Mouse (Mus musculus) forebrain, embryonic 15.5 days (tissue): ENCODE data around the gene Zdhhc22. TPM values are rescaled to one million over a fixed set of nuclear protein-coding genes. Genes with fewer than 3 reads are reported as not detected.

Source experiments
- ATAC-seq: fragments of 200-750 bp; cut with Nextera tagmentation; replicated peaks from 2 replicates; pipeline ENCODE4 v1.8.0; 2017; ENCODE audit warnings: mild to moderate bottlenecking, moderate TSS enrichment, moderate library complexity
- H3K27ac ChIP-seq: fragments of 300-500 bp; sonication (generic); replicated peaks from 2 replicates; pipeline ENCODE4 v1.5.1; 2015; ENCODE audit warnings: mild to moderate bottlenecking, inconsistent platforms
- H3K27me3 ChIP-seq: fragments of 300-500 bp; sonication (generic); 2 replicates; pipeline ENCODE4 v1.6.1; 2015; ENCODE audit warnings: inconsistent platforms
- H3K36me3 ChIP-seq: fragments of 300-500 bp; sonication (generic); 2 replicates; pipeline ENCODE4 v1.6.1; 2015; ENCODE audit warnings: mild to moderate bottlenecking, inconsistent platforms
- H3K4me1 ChIP-seq: fragments of 300-500 bp; sonication (generic); 2 replicates; pipeline ENCODE4 v1.6.1; 2015; ENCODE audit warnings: inconsistent platforms
- H3K4me2 ChIP-seq: fragments of 300-500 bp; sonication (generic); replicated peaks from 2 replicates; pipeline ENCODE4 v1.6.1; 2015; ENCODE audit warnings: mild to moderate bottlenecking, inconsistent platforms
- H3K4me3 ChIP-seq: fragments of 300-500 bp; sonication (generic); 2 replicates; pipeline ENCODE4 v1.5.1; 2015; ENCODE audit warnings: mild to moderate bottlenecking, inconsistent platforms
- H3K9ac ChIP-seq: fragments of 300-500 bp; sonication (generic); replicated peaks from 2 replicates; pipeline ENCODE4 v1.6.1; 2015; ENCODE audit warnings: mild to moderate bottlenecking, inconsistent platforms
- H3K9me3 ChIP-seq: fragments of 300-500 bp; sonication (generic); 2 replicates; pipeline ENCODE4 v1.6.1; 2016; ENCODE audit warnings: inconsistent platforms
- WGBS: fragments of 180-500 bp; shearing (Covaris S2); methylation state at CpG from one replicate; pipeline ENCODE4 v1.1.7; 2015; ENCODE audit warnings: mixed read lengths; 5-methylcytosine and 5-hydroxymethylcytosine counted together
- polyA plus RNA-seq: library from polyadenylated mRNA; unstranded; fragments of >200 nt; fragmentation: Nextera tagmentation; extraction: Ambion mirVana; gene quantifications from 2 replicates; pipeline ENCODE4 v1.2.1, GENCODE M21; 2015

Gene Zdhhc22
- polyA plus RNA-seq, 1 experiment from 2014 or later, result 6.6 TPM

DNA sequence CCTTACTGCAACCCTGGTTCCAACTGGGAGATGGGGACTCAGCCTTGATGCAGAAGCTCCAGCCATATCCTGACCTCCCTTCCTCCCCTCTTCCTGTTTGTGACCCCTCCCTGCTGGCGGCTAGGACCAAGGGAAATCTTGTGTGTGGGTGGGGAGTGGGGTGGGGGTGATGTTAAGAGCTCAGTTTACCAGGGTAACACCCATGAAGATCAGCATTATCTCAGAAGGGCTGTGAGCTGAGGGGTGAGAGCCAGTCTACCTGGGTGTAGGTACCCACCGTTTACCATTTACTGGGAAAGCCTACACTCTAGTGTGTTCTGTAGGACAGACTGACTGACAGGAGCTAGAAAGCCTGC, 503 bp upstream of the Zdhhc22 start:
- Histone ChIP-seq H3K4me2 (peak overlapping the region; percentile 89), H3K4me1 (peaks cover 23% of the 10 kb centered on the region), H3K4me3 (peak overlapping the region; percentile 51), H3K27me3 (peaks cover 20% of the 10 kb centered on the region), H3K9ac (peak overlapping the region; percentile 55; the same call in 1 of the 2 replicates), H3K36me3 (no peaks in the 10 kb centered on the region), H3K9me3 (no peaks in the 10 kb centered on the region), H3K27ac (no peak overlapping the region)
- WGBS, result 44% methylated on average over 2 of the region's 2 CpGs
- ATAC-seq, result no peak

DNA sequence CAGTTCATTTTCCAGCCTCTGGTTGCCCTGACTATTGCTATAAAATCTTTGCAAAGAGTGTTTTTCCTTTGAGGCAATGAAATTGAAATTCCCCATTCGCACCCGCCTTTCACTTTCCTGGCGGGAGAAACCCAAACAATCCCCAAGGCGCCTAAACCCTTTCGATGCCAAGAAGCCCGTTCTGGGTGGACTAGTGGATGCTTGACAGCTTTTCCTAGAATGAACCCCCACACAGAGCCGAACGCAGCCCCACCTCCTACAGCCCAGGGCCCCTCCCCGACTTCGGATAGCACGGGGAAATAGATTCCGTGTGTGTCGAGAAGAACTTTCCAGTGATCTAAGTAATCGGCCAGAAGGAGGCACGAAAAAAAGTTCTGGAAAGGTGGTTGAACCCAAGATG, 852 bp downstream of the Zdhhc22 start:
- Histone ChIP-seq H3K27me3 (peaks cover 23% of the 10 kb centered on the region), H3K4me3 (peak overlapping the region; percentile 51), H3K4me2 (peak overlapping the region; percentile 89), H3K4me1 (peaks cover 23% of the 10 kb centered on the region), H3K27ac (no peak overlapping the region), H3K36me3 (no peaks in the 10 kb centered on the region), H3K9ac (no peak overlapping the region), H3K9me3 (no peaks in the 10 kb centered on the region)
- peak; percentile 60 for ATAC-seq
- WGBS, result 3% methylated on average over 15 of the region's 15 CpGs

DNA sequence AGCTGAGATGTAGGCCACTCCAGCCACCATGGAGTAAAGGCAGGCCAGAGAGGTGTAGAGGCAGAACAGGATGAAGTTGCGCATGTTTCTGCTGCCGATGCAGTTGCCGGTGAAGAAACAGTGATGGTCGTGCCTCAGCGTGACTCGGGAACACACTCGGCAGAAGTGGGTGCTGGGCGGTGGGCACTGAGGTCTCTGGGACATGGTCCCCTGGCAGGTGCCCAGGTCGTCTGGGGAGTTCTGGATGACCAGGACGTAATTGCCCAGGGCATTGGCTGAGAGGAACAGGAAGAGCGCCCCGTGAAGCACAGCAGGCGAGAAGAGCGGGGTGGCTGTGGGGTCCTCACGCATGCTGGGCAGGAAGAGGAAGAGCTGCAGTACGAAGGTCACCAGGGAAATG, 2.0 kb downstream of the Zdhhc22 start:
- no peak overlapping the region for H3K4me3 ChIP-seq
- no peaks in the 10 kb centered on the region for H3K9me3 ChIP-seq
- H3K27me3 ChIP-seq, result peaks cover 30% of the 10 kb centered on the region
- no peak overlapping the region for H3K27ac ChIP-seq
- no peaks in the 10 kb centered on the region for H3K36me3 ChIP-seq
- H3K4me1 ChIP-seq, result peaks cover 33% of the 10 kb centered on the region
- no peak for ATAC-seq
- WGBS, result 56% methylated on average over 16 of the region's 16 CpGs
- H3K9ac ChIP-seq, result no peak overlapping the region
- H3K4me2 ChIP-seq, result no peak overlapping the region

DNA sequence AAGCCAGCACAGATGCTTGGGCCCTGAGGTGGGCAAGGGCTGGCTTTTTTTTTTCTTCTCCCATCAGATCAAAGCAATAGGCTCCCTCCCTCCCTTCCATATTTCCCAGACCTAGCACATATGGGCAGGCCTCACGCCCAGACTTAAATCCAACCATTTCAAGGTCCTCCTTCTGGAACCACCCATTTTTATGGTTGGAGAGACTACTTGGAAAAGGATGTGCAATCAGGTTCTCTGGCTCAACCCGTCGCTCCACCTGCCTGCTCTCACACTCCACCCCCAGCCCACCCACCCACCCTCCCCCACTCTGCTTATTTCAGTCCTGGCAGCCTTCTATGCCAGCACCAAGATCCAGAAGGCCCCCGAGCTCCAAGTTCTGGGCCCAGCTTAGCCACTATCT, 3.7 kb downstream of the Zdhhc22 start:
- H3K4me3 ChIP-seq, result no peak overlapping the region
- ATAC-seq, result no peak
- no peak overlapping the region for H3K9ac ChIP-seq
- H3K36me3 ChIP-seq, result no peaks in the 10 kb centered on the region
- no peak overlapping the region for H3K4me2 ChIP-seq
- WGBS, result 61% methylated on average over 4 of the region's 4 CpGs
- peaks cover 35% of the 10 kb centered on the region for H3K4me1 ChIP-seq
- H3K9me3 ChIP-seq, result no peaks in the 10 kb centered on the region
- H3K27ac ChIP-seq, result no peak overlapping the region
- H3K27me3 ChIP-seq, result peaks cover 31% of the 10 kb centered on the region

DNA sequence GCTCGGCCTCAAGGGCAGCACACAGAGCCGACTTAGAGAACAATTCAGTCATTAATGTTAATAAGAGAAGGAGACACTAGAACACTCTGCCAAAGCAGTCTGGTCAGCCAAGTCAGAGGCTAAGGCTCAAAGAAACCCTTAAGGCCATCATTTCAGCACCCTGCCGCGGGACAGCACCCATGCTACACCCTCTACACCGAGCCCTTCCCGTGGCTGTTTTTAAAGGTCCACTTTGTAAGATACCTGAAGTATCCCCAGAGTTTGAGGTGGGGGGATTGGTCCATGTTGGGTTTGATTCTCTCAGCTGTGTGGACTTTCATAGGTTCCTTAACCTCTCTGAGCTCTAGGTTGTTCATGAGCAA, 6.1 kb downstream of the Zdhhc22 start:
- 5% methylated on average over 6 of the region's 6 CpGs for WGBS
- 0 out of 2 replicates have a peak overlapping the region, but pooled peaks have one; percentile 38 for H3K4me2 ChIP-seq
- no peak for ATAC-seq

DNA sequence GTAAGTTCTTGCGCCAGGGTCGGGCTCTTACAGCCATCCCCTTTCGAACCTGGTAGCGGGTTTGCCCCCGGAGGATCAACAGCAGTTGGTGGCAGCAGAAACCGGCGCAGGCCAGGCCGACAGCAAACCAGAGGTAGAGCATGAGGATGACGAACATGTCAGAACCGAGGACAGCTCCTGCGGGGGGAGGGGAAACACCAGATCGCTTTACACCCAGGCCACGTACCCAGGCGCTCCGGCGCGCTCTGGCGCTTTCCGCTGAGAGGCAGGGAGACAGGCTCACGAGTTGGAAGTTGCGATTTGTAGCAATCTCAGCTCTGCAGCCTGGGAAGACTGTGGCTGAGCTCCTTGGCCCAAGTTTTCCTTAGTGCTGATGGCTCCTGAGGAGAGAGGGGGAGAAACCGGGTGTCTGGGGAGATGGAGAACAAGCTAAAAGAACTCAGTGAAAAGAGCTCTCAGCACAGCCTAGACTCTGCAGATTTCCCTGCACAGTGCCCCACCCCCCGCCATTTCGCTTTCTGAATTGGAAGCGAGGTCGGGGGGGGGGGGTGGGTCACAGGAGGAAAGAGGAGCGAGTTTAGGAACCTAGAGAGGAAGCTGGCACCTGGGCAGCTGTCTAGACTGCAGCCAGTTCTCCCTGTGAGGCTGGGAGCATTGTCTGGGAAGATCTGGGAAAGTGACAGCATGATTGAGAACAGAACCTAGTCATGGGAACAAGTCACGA, 6.6 kb downstream of the Zdhhc22 start:
- peak; percentile 58 for ATAC-seq
- Histone ChIP-seq H3K27me3 (peaks cover 25% of the 10 kb centered on the region), H3K4me2 (peak overlapping the region; percentile 38), H3K9me3 (no peaks in the 10 kb centered on the region), H3K4me1 (peaks cover 15% of the 10 kb centered on the region), H3K4me3 (peak overlapping the region; percentile 10), H3K27ac (no peak overlapping the region), H3K9ac (no peak overlapping the region), H3K36me3 (no peaks in the 10 kb centered on the region)
- WGBS, result 1% methylated on average over 28 of the region's 28 CpGs

More for the DNA sequence above, 6.1 kb downstream of the Zdhhc22 start:
- Histone ChIP-seq H3K36me3 (no peaks in the 10 kb centered on the region), H3K9me3 (no peaks in the 10 kb centered on the region), H3K4me3 (no peak overlapping the region), H3K27me3 (peaks cover 31% of the 10 kb centered on the region), H3K9ac (no peak overlapping the region), H3K27ac (no peak overlapping the region), H3K4me1 (peaks cover 19% of the 10 kb centered on the region)

DNA sequence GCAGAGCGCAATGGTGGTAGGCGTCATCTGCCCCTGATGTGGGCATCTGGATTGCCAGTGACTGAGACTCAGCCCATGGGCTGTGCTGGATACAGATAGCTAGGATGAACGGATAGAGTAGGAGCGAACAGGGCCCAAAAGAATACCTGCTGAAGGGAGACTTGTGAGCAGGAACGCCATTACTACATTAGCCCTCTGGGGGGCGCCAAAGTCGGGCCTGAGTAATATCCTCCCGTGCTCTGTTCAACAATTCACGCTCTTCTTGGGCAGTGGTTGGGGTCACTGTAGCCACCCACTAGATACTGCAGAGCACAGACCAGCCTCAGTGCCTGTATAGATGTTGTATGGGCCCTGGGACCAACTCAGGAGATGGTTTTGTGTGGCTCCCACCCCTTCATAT, 9.1 kb downstream of the Zdhhc22 start:
- H3K9ac ChIP-seq, result no peak overlapping the region
- 28% methylated on average over 9 of the region's 9 CpGs for WGBS
- no peak overlapping the region for H3K4me2 ChIP-seq
- ATAC-seq, result no peak
- no peak overlapping the region for H3K27ac ChIP-seq
- H3K36me3 ChIP-seq, result no peaks in the 10 kb centered on the region
- H3K4me3 ChIP-seq, result no peak overlapping the region
- no peaks in the 10 kb centered on the region for H3K9me3 ChIP-seq
- peaks cover 14% of the 10 kb centered on the region; the same call in 1 of the 2 replicates for H3K27me3 ChIP-seq
- peaks cover 19% of the 10 kb centered on the region for H3K4me1 ChIP-seq

DNA sequence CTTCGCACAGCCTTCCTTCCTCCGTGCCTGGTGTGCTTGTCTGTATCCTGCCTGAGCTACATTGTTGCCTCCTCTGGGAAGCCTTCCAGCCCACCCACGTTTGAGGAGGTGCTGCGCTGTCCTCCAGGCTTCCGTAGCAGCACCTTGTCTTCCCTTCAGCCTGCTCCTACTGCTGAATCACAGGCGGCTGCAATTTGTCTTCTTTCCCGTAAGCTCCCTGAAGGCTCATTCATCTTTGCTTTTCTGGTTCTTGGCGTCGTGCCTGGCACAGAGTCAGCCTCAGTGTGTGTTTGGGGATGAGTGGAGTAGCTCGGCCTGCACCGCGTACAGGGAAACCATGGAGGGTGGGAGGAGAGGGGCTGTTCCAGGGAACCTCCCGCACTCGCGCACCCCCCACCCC, 12.4 kb downstream of the Zdhhc22 start:
- Histone ChIP-seq H3K4me3 (no peak overlapping the region), H3K36me3 (no peaks in the 10 kb centered on the region), H3K27ac (no peak overlapping the region), H3K9me3 (no peaks in the 10 kb centered on the region), H3K4me1 (peaks cover 36% of the 10 kb centered on the region), H3K9ac (no peak overlapping the region), H3K4me2 (no peak overlapping the region), H3K27me3 (0 out of 2 replicates have a peak, but pooled peaks cover 4% of the 10 kb centered on the region)
- no peak for ATAC-seq
- WGBS, result 20% methylated on average over 15 of the region's 15 CpGs

DNA sequence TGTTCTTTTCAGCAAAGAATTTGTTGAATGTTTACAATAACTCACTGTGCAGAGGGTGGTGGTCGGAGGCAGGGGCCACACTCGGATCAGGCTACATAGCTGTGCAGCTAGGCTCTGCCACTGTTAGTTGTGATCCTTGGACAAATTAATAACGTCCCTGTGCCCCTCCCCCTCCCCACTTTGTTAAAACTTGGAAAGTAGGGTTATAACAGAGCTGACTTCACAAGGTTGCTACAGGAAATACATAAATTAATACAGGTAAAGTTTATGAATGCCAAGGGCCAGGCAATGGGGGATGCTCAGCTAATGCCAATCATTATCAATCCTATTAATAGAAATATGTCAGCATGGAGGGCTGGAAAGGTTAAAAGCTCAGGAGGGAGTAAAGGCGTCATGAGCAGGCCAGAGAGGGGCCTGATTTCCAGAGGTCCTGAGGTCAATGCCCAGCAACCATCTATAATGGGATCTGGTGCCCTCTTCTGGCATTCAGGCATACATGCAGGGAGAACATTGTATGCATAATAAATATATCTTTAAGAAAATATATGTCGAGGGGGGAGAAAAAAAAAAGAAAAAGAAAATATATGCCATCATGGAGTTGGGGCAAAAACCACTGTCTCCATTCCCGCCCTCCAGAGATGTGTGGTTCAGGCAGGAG, 13.6 kb downstream of the Zdhhc22 start:
- no peak overlapping the region for H3K9ac ChIP-seq
- H3K27ac ChIP-seq, result no peak overlapping the region
- H3K4me2 ChIP-seq, result no peak overlapping the region
- WGBS, result 58% methylated on average over 6 of the region's 6 CpGs
- H3K36me3 ChIP-seq, result no peaks in the 10 kb centered on the region
- no peaks in the 10 kb centered on the region for H3K9me3 ChIP-seq
- peaks cover 40% of the 10 kb centered on the region for H3K4me1 ChIP-seq
- 0 out of 2 replicates have a peak, but pooled peaks cover 4% of the 10 kb centered on the region for H3K27me3 ChIP-seq
- no peak overlapping the region for H3K4me3 ChIP-seq
- ATAC-seq, result no peak

DNA sequence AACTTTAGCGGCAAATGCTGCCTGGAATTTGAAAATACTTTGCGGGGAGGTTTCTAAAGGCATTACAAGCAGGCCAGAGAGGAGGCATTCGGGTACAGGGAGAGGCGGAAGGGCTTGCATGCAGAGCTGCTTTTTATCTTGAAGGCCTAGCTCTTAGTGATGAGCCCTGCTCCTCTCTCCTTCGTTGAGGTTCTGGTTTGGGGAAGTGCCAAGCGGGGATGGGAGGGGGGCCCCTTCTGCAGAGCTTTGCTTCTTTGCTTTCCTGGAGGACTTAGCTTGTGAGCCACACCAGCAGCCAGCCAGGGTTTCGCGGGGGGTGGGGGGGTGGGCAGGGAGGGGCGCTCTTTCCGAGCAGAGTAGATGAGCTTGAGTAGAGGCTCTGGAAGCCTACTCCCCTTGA, 14.5 kb downstream of the Zdhhc22 start:
- H3K4me2 ChIP-seq, result no peak overlapping the region
- H3K27me3 ChIP-seq, result no peaks in the 10 kb centered on the region
- no peaks in the 10 kb centered on the region for H3K36me3 ChIP-seq
- no peak overlapping the region; the same call in 1 of the 2 replicates for H3K9ac ChIP-seq
- no peaks in the 10 kb centered on the region for H3K9me3 ChIP-seq
- no peak for ATAC-seq
- H3K4me3 ChIP-seq, result no peak overlapping the region
- H3K4me1 ChIP-seq, result peaks cover 40% of the 10 kb centered on the region
- H3K27ac ChIP-seq, result no peak overlapping the region
- WGBS, result 36% methylated on average over 10 of the region's 10 CpGs

DNA sequence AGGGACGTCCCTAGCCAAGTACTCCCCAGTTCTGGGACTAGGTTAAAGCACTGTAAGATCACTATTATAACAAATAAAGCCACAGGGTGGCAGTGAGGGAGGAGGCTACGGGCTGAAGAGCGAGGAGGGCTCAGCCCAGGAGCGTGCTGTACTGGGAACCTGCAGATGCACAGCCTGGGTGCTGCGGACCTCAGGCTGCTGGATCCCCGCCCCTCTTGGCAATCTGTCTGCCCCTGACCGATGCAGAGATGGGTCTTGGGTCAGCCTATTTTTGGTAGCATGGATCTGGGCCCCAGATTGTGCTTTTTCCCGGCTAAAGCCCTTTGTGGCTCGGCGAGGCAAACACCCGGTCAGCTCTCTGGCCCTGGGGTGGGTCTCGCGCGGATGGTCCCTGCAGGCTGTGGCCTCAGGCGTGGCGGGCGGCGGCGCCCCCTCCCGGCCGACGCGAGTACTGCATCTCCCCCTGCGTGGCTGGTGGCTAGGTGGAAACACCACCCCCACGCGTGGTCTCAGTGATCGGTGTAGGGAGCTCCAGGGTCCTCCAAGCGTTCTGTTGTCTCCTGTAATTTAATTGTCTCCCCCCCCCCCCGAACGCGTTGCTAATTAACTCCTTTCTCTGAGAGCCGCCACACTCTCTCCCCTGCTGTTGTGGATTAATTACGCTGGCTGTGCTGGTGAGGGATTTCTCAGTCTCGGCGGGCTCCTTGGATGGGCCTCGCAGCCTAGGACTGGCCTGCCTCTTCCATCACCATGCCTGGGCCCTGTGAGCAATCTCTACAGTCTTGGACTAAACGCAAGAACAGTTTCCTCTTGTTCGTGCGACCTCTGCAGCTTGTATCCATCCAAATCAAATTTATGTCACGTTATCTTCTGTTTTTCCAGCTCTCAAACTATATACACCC, 15.6 kb downstream of the Zdhhc22 start:
- Histone ChIP-seq H3K4me1 (peaks cover 40% of the 10 kb centered on the region), H3K4me3 (peak overlapping the region; percentile 34), H3K36me3 (no peaks in the 10 kb centered on the region), H3K27me3 (no peaks in the 10 kb centered on the region), H3K27ac (peak overlapping the region; percentile 73), H3K9me3 (no peaks in the 10 kb centered on the region), H3K4me2 (peak overlapping the region; percentile 60), H3K9ac (peak overlapping the region; percentile 38)
- peak; percentile 68 for ATAC-seq
- WGBS, result 4% methylated on average over 40 of the region's 40 CpGs

DNA sequence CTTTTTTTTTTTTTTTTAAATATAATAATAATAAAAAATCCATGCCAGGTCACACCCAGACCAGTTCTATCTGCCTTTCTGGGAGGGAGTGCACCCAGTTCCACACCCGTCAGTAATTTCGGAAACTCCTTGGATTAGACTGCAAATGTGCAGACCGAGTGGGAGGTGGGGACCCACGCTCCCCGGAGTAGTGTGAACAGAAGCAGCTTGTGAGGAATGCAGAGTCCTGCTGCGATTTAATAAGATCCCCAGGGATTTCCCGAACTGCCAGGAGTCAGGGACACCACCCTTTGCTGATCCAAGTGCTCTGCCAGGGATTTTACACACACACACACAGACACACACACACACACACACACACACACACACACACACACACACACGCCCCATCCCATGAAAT, 16.5 kb downstream of the Zdhhc22 start:
- no peak for ATAC-seq
- Histone ChIP-seq H3K4me2 (no peak overlapping the region), H3K4me1 (peaks cover 40% of the 10 kb centered on the region)

More for the DNA sequence above, 16.5 kb downstream of the Zdhhc22 start:
- Histone ChIP-seq H3K4me3 (no peak overlapping the region), H3K9me3 (no peaks in the 10 kb centered on the region), H3K9ac (no peak overlapping the region), H3K27me3 (no peaks in the 10 kb centered on the region), H3K36me3 (no peaks in the 10 kb centered on the region), H3K27ac (peak overlapping the region; percentile 73)
- WGBS, result 16% methylated on average over 8 of the region's 8 CpGs
